Mouse (Mus musculus) C2C12 (cell line): ENCODE results near the gene Ccdc146.

ENCODE experiments used
- CTCF ChIP-seq: IDR thresholded peaks from one replicate; pipeline ENCODE4 v1.5.1; 2011; ENCODE audit not compliant: control insufficient read depth, insufficient read depth, insufficient read length
- MYOG ChIP-seq: IDR thresholded peaks from one replicate; pipeline ENCODE4 v1.6.1; 2011; ENCODE audit not compliant: control insufficient read depth, insufficient read length; ENCODE audit errors: extremely low read depth

- no peak for TF ChIP-seq MYOG
- no peak for TF ChIP-seq CTCF
Measured at GRCm38 (mm10) chr5:21439446-21440110, 15.1 kb upstream of the Ccdc146 start.
